Mouse (Mus musculus) kidney, postnatal 36 days (tissue): Measurements from ENCODE around the gene Fam166a.

Experiments
- DNase-seq, 2 experiments: peaks; one replicate each; pipeline ENCODE4 v3.0.0; 2021 to 2022; ENCODE audit warnings: mixed read lengths in 2 of 2

Fam166a gene

DNA sequence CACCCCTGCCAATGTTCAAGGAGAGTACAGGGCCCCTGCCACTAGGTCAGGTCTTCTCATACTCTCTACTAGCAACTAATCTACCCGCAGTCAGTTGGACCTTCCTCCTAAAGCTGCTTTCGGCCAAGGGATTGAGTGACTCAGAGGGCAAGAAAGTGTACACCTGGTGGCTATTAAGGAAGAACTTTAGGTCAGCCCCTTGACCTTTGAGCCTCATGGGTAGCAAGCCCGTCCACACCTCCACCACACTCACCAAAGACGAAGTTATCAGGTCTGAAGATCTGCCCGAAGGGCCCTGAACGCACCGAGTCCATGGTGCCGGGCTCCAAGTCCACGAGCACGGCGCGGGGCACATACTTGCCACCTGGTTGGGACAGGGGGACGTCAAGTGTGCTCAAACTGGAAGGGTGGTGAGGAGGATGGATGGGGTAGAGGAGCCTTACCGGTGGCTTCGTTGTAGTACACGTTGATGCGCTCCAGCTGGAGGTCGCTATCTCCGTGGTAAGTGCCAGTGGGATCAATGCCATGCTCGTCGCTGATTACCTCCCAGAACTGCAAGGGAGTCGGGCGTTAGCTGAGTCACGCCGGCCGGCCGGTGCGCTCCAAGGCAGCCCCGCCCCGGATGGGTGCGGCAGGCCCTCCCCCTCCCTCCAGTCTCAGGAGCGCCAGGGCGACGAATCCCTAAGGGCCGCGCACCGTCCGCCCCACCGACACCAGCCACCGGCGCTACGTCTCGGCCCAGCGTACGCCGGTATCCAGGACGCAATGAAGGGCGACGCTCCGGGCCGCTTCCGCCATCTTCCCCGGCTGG is 5.3 kb downstream of the Fam166a start:
- DNase-seq = peak; percentile 89 to 90

DNA sequence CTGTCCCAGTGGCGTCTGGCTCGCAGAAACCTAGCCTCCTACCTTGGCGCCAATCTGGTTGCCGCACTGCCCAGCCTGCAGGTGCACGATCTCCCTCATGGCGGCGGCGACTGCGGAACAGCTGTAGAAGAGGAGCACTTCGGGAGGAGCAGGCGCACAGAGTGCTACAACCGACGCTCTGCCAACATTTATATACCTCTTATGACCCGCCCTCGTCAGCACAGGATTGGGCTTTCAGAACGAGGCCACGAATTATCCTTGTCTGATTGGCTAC is 5.9 kb downstream of the Fam166a start, which contains the start of gene Tubb4b:
Tubb4b (minus strand) TSS at position 211 of the 274 bp plus-strand sequence.
- DNase-seq = no peak

GRCm38 (mm10) chr2:25224766-25225752 is 6.5 kb downstream of the Fam166a start:
- DNase-seq = peak; percentile 96 to 100

DNA sequence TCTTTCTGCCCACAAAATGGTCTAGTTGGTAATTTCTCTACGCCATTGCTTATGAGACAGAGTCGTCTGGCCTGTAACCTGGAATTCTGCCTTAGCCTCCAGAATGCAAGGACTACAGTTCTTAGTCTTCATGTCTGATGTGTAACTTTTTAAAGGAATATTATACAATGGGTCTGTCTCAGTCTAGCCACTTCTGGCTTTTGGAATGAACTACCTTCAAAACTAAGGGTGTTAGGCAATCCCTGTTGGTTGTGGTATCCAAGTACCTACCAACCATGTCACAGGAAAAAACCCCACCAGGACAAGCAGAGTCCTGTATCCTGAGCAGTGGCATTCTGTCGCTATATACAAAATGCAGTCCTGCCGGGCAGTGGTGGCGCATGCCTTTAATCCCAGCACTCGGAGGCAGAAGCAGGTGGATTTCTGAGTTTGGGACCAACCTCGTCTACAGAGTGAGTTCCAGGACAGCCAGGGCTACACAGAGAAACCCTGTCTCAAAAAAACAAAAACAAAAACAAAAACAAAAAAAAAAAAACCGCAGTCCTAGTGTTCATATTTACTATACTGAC is 7.3 kb downstream of the Fam166a start:
- no peak for DNase-seq

DNA sequence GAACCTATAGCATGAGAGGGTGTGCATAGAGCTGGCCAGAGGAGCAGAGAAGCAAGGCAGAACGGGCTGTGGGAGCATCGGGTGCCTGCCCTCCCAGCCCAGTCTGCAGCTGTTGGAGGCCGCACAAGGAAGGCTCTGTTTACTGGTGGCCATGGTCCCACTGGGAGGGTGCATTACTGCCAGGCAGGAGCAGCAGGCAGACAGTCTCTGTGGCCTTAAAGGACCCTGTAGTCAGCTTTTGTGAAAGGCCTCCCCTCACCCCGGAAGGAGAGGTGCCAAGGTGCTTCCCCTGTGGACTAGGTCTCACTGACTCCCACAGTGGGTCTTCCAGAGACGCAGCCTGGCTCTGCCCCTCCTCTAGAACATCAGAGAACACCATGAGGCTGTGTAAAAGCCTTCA is 8.3 kb downstream of the Fam166a start:
- DNase-seq = no peak

- no peak for DNase-seq
Observed at GRCm38 (mm10) chr2:25227406-25227805, 8.9 kb downstream of the Fam166a start.

- DNase-seq = peak; percentile 94 to 95
Observed at GRCm38 (mm10) chr2:25228431-25228889, 9.9 kb downstream of the Fam166a start.

- no peak for DNase-seq
Observed at GRCm38 (mm10) chr2:25228995-25229530, 10.5 kb downstream of the Fam166a start.

GRCm38 (mm10) chr2:25229582-25229981 is 11.0 kb downstream of the Fam166a start:
- no peak for DNase-seq

- no peak for DNase-seq
Observed at GRCm38 (mm10) chr2:25230581-25230980, 12.0 kb downstream of the Fam166a start.

DNA sequence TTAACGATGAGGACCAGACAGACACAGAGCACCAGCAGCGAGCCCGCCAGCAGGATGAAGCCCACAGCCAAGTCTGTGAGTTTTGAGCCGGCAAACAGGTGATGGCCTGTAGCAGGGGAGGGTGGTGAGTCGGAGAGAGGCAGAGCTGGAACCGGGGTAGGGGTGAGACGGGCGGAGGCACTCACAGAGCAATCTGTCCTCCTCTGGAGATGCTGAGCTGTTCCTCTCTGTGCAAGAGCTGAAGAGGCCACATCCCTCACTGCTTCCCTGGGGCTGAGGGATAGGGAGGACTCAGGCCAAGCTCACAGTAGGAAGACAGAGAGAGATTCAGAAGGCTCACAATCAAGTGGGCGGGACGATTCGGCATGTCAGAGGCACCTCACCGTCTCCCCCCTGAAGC is 12.5 kb downstream of the Fam166a start:
- no peak for DNase-seq

DNA sequence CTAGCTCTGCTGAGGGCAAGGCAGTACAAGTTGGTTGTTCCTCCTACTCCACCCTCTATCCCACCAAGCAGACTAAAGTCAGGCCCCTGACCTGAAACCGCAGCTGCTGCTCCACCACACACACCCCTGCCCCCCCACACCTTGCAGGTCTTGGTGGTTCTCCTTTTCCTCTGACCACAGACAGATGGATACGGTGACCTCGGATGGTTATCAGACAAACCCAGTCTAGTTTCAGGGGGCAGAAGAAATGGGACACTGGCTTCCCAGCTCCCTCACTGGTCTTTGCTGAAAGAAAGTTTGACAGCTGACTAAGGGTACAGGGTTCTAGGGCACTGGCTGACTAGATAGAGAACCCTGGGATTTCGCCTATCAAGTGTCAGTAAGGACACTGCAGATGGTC is 14.9 kb downstream of the Fam166a start:
- no peak for DNase-seq

DNA sequence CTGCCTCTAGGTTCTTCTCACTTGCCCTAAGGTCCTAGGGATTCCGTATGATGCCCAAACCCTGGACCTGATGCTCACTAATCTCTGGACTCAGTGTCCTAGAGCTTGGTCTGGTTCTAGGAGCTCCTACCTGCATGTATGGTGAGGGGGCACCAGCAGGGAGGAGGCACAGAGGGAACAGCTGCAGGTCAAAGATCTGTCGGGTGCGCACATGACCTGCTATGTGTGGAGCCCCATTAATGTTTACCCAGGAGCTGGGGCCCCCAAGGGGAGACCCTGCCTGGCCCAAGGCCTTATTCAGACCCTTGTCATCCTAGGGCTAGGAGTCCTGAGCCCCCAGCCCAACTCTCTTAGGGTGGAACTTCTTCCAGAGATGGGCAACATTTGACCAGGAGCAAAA is 15.5 kb downstream of the Fam166a start, which contains the start of gene Slc34a3:
Slc34a3 (minus strand) TSS at position 315 of the 400 bp plus-strand sequence.
- DNase-seq = peak; percentile 64 to 66

DNA sequence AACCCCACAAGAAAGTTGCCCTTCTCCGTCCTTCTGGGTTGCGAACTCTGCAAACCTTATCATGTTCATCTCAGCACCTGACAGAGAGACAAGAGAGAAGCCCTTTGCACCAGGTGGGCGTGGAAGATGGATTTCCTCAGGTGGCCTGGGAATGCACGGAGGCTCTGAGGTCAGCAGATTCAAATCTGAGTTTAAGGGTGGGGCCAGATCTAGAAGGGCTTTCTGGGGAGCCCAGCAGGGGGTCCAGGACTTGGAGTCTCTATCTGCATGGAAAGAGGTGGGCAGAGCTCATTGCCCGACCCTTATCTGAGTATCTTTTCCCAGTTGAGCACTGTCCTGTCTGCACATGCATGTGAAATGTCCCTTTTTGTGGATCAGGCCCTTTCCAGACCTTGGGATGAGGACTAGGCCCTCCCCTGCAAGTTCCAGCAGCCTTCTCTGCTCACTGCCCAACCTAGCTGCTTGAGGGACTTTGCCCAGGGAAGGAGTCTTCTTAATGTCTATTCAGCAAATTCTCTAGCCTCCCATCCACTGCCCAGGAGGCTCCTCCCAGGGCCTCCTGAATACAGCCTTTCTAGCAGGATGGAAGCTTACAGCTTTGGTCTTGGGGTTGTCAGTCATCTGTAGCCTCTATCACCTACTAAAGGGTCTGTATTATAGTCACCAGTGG is 16.1 kb downstream of the Fam166a start:
- DNase-seq = peak; percentile 61 to 82

DNA sequence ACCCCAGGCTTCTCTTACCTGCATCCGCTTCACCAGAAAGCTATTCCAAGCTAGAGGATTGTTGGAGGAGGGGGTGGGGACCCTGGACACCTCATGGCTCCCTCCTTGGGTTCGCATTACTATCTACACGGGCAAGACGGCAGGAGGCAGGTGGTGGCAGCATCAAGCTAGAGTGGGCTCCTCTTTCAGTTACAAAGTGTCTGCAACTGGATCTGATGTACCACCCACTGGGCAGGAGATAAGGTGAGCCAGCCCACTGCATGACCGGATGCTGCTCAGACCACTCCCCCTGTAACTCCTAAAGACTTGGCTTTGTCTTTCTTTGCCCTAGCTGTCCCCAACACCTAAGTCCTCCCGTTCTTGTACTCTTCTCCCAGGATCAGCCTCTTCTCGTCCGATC is 18.1 kb downstream of the Fam166a start, which contains the start of gene Rnf224:
Rnf224 (minus strand) TSS at position 174 of the 400 bp plus-strand sequence.
- DNase-seq = no peak

GRCm38 (mm10) chr2:25237522-25237921 is 19.0 kb downstream of the Fam166a start:
- DNase-seq = peak; percentile 71 to 78

- DNase-seq = no peak
Observed at GRCm38 (mm10) chr2:25238106-25238505, 19.6 kb downstream of the Fam166a start.

GRCm38 (mm10) chr2:25239766-25240165 is 21.2 kb downstream of the Fam166a start:
- DNase-seq = no peak

GRCm38 (mm10) chr2:25240310-25240709 is 21.8 kb downstream of the Fam166a start:
- DNase-seq = no peak

DNA sequence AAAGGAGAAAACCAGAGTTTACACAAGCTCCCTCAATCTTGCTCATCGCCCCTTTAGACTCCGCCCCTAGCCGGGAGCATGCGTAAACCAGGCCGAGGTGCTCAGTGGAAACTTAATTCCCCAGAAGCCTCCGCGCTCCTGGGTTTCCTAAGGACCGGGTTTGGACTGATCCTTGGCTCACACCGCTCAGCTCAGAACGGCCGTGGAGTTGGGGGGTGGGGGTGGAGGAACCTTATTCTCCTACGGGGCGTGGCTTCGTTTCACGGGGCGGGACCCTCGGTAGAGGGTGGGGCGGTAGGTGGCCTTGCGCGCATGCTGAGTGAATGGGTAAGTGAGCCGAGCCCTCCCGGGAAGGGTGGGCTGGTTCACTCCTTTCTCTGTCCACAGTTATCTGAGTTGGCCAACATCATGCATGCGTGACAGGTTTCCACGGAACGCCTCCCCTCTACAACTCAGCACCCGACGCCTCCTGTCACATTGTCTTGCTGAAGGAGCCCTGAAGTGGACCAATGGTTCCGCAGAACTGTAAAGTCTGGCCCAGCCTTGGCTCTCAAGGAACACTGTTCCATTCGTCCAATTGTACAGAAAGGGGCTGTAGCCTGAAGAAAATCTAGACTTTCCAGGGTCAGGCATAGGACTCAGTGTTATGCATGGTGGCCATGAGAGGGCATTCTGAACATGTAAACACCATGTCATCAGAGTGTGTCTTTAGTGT is 22.3 kb downstream of the Fam166a start:
- peak; percentile 91 for DNase-seq

DNA sequence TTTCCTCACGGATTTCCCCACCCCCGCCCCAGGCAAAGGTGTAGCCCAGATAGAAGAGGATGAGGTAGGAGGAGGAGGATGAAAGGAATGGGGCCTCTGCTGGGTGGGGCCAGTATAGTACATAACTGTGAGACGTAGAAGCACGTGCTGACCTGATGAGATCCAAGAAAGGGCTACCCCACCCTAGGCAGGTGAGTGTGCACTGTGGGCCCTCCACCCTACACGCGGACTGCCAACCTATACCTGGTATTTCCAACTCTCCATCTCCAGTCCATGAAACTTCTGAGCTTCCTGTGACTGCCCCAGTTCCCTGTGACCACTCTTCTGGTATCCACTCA is 22.9 kb downstream of the Fam166a start:
- no peak for DNase-seq

DNA sequence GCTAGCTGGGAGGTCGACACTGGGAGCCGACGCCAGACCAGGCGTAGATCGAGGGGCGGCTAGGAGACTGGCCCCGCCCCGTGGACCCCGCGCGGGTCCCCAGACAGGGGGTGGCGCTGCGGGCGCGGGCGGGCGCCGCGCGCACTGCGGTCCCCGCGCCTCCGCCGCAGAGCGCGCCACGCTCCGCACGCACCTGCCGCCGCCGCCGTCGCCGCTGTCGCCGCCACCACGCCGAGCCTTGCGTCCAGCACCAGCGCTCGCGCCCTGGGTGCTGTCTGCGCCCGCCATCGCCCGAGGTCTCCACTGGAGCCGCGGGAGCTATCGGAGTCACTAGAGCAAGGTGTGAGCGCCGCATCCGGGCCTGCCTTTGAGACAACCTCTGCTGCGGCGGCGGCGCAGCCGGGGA is 23.6 kb downstream of the Fam166a start, which contains the start of the genes Rnf208 and Cysrt1:
Rnf208 (plus strand) TSS at position 155 of the 406 bp plus-strand sequence.
Cysrt1 (minus strand) TSS at position 352 of the 406 bp plus-strand sequence.
- peak in 1 of 2 experiments; percentile 50 for DNase-seq
